Mouse (Mus musculus) heart, postnatal 0 days (tissue): Measurements from ENCODE around the gene Memo1. TPM values are rescaled to one million over a fixed set of nuclear protein-coding genes. Genes with fewer than 3 reads are reported as not detected.

Experiments
- ATAC-seq: fragments of 200-750 bp; cut with Nextera tagmentation; 2 replicates; pipeline ENCODE4 v1.8.0; 2017; ENCODE audit warnings: low read depth, moderate number of reproducible peaks, moderate library complexity; ENCODE audit not compliant: insufficient read depth
- DNase-seq: peaks from one replicate; pipeline ENCODE4 v3.0.0-alpha.2; 2016; ENCODE audit warnings: low spot score
- H3K27ac ChIP-seq: fragments of 300-500 bp; sonication (generic); 2 replicates; pipeline ENCODE4 v1.5.1; 2014; ENCODE audit warnings: low read depth, mild to moderate bottlenecking
- H3K27me3 ChIP-seq: fragments of 300-500 bp; sonication (generic); 2 replicates; pipeline ENCODE4 v1.6.1; 2014; ENCODE audit warnings: low read length, mixed read lengths; ENCODE audit not compliant: control insufficient read depth, insufficient read depth
- H3K36me3 ChIP-seq: fragments of 300-500 bp; sonication (generic); replicated peaks from 2 replicates; pipeline ENCODE4 v1.6.1; 2014; ENCODE audit warnings: low read length, mixed read lengths; ENCODE audit not compliant: control insufficient read depth, insufficient read depth
- H3K4me1 ChIP-seq: fragments of 300-500 bp; sonication (generic); 2 replicates; pipeline ENCODE4 v1.6.1; 2014; ENCODE audit warnings: antibody characterized with exemption; ENCODE audit not compliant: control insufficient read depth, insufficient read depth
- H3K4me2 ChIP-seq: fragments of 300-500 bp; sonication (generic); 2 replicates; pipeline ENCODE4 v1.6.1; 2014; ENCODE audit warnings: low read depth, mild to moderate bottlenecking, low read length, moderate library complexity
- H3K4me3 ChIP-seq: fragments of 300-500 bp; sonication (generic); 2 replicates; pipeline ENCODE4 v1.5.1; 2014; ENCODE audit warnings: low read depth, low read length
- H3K9ac ChIP-seq: fragments of 300-500 bp; sonication (generic); replicated peaks from 2 replicates; pipeline ENCODE4 v1.6.1; 2014; ENCODE audit warnings: low read depth, low read length, mixed read lengths
- H3K9me3 ChIP-seq: fragments of 300-500 bp; sonication (generic); replicated peaks from 2 replicates; pipeline ENCODE4 v1.6.1; 2016; ENCODE audit warnings: low read length; ENCODE audit not compliant: control insufficient read depth
- CTCF ChIP-seq: IDR thresholded peaks from 2 replicates; pipeline ENCODE4 v1.5.1; 2016; ENCODE audit warnings: antibody characterized with exemption, control low read depth, low read depth
- EP300 ChIP-seq: IDR thresholded peaks from 2 replicates; pipeline ENCODE4 v1.6.1; 2016; ENCODE audit warnings: antibody characterized with exemption, low read depth
- WGBS: fragments of 180-500 bp; shearing (Covaris S2); extraction: QIAGEN DNeasy Blood & Tissue Kit; methylation state at CpG from one replicate; pipeline ENCODE4 v1.1.7; 2014; 5-methylcytosine and 5-hydroxymethylcytosine counted together
- polyA plus RNA-seq: library from polyadenylated mRNA; unstranded; fragments of >200 nt; fragmentation: Nextera tagmentation; extraction: Ambion mirVana; gene quantifications from 2 replicates; pipeline ENCODE4 v1.2.1, GENCODE M21; 2015
- total RNA-seq: library from RNA; depleted of rRNA; stranded (reverse); fragments of >200 nt; gene quantifications from 2 replicates; pipeline ENCODE4 v1.2.3, GENCODE M21; 2014; ENCODE audit warnings: low replicate concordance

Memo1 gene
- total and polyA plus RNA-seq, 2 experiments from 2014 or later = 68.8 to 128 TPM

GRCm38 (mm10) chr17:74209143-74209908 is 86.0 kb downstream of the Memo1 start:
- no peak overlapping the region for H3K4me3 ChIP-seq

GRCm38 (mm10) chr17:74195943-74196342 is 99.4 kb downstream of the Memo1 start:
- TF ChIP-seq EP300 (no peak), CTCF (no peak)
- Histone ChIP-seq H3K9me3 (no peaks in the 10 kb centered on the region), H3K27ac (peak overlapping the region; percentile 67), H3K4me3 (no peak overlapping the region), H3K4me1 (no peaks in the 10 kb centered on the region), H3K36me3 (peaks cover 6% of the 10 kb centered on the region; the same call in 1 of the 2 replicates), H3K27me3 (no peaks in the 10 kb centered on the region), H3K4me2 (no peak overlapping the region), H3K9ac (no peak overlapping the region)
- ATAC-seq (peak; percentile 94), DNase-seq (peak; percentile 88)
- 13% methylated on average over 2 of the region's 2 CpGs for WGBS

More at GRCm38 (mm10) chr17:74209143-74209908, 86.0 kb downstream of the Memo1 start:
- no peak for ATAC-seq
- 62% methylated on average over 5 of the region's 5 CpGs for WGBS
- H3K27me3 ChIP-seq = no peaks in the 10 kb centered on the region
- H3K9me3 ChIP-seq = no peaks in the 10 kb centered on the region
- peaks cover 12% of the 10 kb centered on the region for H3K36me3 ChIP-seq
- no peak for DNase-seq
- TF ChIP-seq EP300 = no peak
- no peak for TF ChIP-seq CTCF
- H3K9ac ChIP-seq = no peak overlapping the region
- no peaks in the 10 kb centered on the region for H3K4me1 ChIP-seq
- H3K27ac ChIP-seq = no peak overlapping the region
- H3K4me2 ChIP-seq = no peak overlapping the region

- Histone ChIP-seq H3K27me3 (no peaks in the 10 kb centered on the region), H3K4me2 (no peak overlapping the region), H3K9me3 (no peaks in the 10 kb centered on the region), H3K27ac (no peak overlapping the region), H3K36me3 (peaks cover under 1% of the 10 kb centered on the region; the same call in 1 of the 2 replicates), H3K4me1 (no peaks in the 10 kb centered on the region), H3K4me3 (no peak overlapping the region), H3K9ac (no peak overlapping the region)
- 70% methylated on average over 9 of the region's 9 CpGs for WGBS
- DNase-seq = peak; percentile 3
- ATAC-seq = no peak
- TF ChIP-seq EP300 (no peak), CTCF (no peak)
Observed at GRCm38 (mm10) chr17:74194755-74195154, 100.6 kb downstream of the Memo1 start.

GRCm38 (mm10) chr17:74193463-74193862 is 101.9 kb downstream of the Memo1 start:
- H3K4me1 ChIP-seq = no peaks in the 10 kb centered on the region
- H3K9ac ChIP-seq = no peak overlapping the region
- TF ChIP-seq CTCF = peak; percentile 51
- no peak for TF ChIP-seq EP300
- H3K27me3 ChIP-seq = no peaks in the 10 kb centered on the region
- H3K36me3 ChIP-seq = no peaks in the 10 kb centered on the region; the same call in 1 of the 2 replicates
- no peak overlapping the region for H3K27ac ChIP-seq
- ATAC-seq (no peak), DNase-seq (no peak)
- no peak overlapping the region for H3K4me3 ChIP-seq
- H3K9me3 ChIP-seq = no peaks in the 10 kb centered on the region
- 67% methylated on average over 1 of the region's 1 CpGs for WGBS
- H3K4me2 ChIP-seq = no peak overlapping the region

- H3K4me3 ChIP-seq = no peak overlapping the region
- ATAC-seq (no peak), DNase-seq (peak; percentile 2)
- TF ChIP-seq EP300 (no peak), CTCF (no peak)
- H3K4me1 ChIP-seq = no peaks in the 10 kb centered on the region
- H3K27me3 ChIP-seq = no peaks in the 10 kb centered on the region
- H3K9me3 ChIP-seq = no peaks in the 10 kb centered on the region
- H3K36me3 ChIP-seq = no peaks in the 10 kb centered on the region
- 75% methylated on average over 5 of the region's 5 CpGs for WGBS
- no peak overlapping the region for H3K9ac ChIP-seq
- no peak overlapping the region for H3K4me2 ChIP-seq
- no peak overlapping the region for H3K27ac ChIP-seq
Observed at GRCm38 (mm10) chr17:74191446-74191845, 103.9 kb downstream of the Memo1 start.
